Mouse (Mus musculus): ENCODE measurements around the gene 6030445D17Rik.

6030445D17Rik gene

DNA sequence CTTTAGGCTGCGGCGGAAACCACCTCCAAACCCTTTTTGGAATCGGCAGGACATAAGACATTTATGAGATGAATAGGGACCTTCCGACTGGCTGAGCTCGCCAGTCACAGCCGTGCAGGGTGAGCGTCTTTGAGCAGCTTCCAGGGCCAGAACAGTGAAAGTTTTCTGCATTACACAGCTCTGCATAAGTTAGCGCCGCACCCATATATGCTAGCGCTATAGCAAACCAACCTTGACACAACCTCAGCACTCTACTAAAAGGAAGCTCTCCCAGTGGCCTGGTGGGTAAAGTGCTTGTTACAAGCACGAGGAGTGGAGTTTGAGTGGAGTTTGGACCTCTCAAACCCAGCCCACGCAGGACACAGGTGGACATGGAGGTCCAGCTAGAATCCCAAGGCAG, 2.8 kb upstream of the 6030445D17Rik start:
- CTCF ChIA-PET: no interaction called here

DNA sequence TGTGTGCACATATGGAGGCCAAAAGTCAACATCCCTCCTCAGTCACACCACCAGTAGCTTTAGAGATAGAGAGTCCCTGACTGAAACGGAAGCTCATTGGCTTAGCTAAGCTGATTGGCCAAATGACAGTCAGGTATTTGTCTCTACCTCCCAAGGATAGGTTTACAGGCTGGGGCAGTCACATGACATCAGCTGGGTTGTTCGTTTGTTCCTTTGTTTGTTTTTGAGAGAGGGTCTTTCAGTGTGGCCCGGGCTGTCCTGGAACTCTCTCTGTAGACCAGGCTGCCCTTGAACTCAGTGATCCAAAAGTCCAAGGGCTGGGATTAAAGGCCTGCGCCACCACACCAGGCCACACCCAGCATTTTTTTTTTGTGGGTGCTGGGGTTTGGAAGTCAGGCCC, 844 bp upstream of the 6030445D17Rik start:
- CTCF ChIA-PET: no interaction called here

GRCm38 (mm10) chr4:136461761-136462085, 327 bp upstream of the 6030445D17Rik start:
- CTCF ChIA-PET: no interaction called here

- CTCF ChIA-PET: interaction anchor here (0.7 kb wide), 1 partner anchor 63 kb away, joined by 8 read pairs; no protein-coding TSS in a partner anchor
These were observed 759 bp downstream of the 6030445D17Rik start for GRCm38 (mm10) chr4:136462839-136463178.

DNA sequence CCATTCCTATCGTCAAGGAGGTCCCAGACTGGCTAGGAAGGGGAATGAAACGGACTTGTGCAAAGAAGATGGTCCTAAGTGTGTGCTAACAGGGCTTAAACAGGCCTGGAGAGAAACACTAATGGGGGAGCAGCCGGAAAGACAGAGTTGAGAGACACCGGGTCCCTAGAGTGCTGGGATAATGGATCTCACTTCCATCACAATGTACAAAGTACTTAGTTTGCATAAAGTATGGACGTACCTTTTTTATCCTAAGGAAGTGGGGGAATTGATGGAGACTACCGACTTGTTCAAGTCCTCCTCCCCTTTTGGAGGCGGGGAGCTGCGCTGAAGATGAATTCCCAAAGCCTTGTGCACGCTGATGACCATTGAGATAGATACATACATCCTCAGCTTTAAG, 1.4 kb downstream of the 6030445D17Rik start:
- CTCF ChIA-PET: no interaction called here

DNA sequence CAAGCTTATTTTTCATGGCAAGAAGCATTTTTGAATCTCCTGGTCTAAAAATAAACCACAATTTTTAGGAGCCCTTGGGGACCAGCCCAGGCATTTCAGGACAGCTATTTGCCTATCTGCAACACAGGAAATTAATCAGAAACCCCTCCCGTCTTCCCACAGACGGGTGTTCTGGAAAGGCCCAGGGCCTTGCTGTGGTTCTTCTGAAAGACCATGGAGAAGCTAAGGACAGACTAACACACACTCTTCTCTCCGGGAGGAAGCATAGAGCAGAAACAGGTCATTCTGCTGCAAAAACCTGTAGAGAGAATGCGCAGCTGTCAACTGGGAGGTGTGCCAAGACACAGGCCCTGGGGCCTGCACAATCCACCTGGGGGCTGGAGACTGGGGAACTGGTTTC, 4.2 kb downstream of the 6030445D17Rik start:
- CTCF ChIA-PET: interaction anchor here (0.7 kb wide), 1 partner anchor 1643 kb away, joined by 5 read pairs; no protein-coding TSS in a partner anchor

GRCm38 (mm10) chr4:136468553-136469327, 6.7 kb downstream of the 6030445D17Rik start:
- CTCF ChIA-PET: no interaction called here

DNA sequence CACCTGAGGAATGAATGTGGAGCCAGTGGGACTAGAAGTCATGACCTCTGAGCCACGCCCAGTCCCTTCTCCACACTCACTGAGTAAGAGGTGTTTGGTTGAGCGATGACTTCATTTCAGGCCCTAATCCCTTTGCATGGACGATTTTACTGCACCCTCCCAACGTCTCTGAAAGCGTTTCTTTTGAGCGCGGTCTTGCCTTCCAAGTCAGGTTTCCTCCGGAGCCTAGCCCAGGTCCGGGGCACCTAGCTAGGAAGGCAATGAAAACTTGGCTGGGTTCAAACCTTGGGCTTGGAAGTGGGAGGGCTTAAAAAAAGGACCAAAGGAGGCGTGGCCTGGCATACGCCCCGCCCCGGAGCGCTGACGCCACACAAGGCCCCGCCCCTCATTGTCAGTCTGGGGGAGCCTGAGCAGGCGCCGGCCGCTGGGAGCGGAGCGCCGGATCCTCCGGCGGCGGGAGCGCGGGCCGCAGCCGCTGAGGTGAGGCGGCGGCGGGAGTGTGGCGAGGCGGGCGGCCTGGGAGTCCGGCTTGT, 7.4 kb downstream of the 6030445D17Rik start, which contains the start of gene Luzp1:
TSS of gene Luzp1 (plus strand) at position 391 of the 533 bp plus-strand sequence.
- CTCF ChIA-PET: no interaction called here

- CTCF ChIA-PET: interaction anchor here (0.6 kb wide), 2 partner anchors 56 to 90 kb away, joined by 3 read pairs; no protein-coding TSS in a partner anchor
These were observed 7.9 kb downstream of the 6030445D17Rik start for GRCm38 (mm10) chr4:136469941-136470346.

GRCm38 (mm10) chr4:136470347-136471071, 8.5 kb downstream of the 6030445D17Rik start:
- CTCF ChIA-PET: interaction anchor here (0.6 kb wide), 2 partner anchors 56 to 89 kb away, joined by 3 read pairs; no protein-coding TSS in a partner anchor

GRCm38 (mm10) chr4:136476692-136477091, 14.6 kb downstream of the 6030445D17Rik start:
- CTCF ChIA-PET: interaction anchor here (0.5 to 0.6 kb wide), 2 partner anchors 75 to 151 kb away, joined by 3 read pairs; no protein-coding TSS in a partner anchor

DNA sequence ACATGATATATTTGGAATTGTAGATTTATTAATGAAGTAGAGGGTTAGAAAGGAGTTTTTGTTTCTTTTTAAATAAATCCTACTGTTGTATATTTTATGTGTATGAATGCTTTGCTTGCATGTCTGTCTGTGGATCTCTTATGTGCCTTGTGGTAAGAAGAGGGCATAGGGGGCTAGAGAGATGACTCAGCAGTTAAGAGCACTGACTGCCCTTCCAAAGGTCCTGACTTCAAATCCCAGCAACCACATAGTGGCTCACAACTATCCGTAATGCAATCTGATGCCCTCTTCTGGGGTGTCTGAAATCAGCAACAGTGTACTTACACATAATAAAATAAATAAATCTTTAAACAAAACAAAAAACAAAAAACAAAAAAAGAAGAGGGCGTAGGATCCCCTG, 24.5 kb downstream of the 6030445D17Rik start:
- CTCF ChIA-PET: no interaction called here

DNA sequence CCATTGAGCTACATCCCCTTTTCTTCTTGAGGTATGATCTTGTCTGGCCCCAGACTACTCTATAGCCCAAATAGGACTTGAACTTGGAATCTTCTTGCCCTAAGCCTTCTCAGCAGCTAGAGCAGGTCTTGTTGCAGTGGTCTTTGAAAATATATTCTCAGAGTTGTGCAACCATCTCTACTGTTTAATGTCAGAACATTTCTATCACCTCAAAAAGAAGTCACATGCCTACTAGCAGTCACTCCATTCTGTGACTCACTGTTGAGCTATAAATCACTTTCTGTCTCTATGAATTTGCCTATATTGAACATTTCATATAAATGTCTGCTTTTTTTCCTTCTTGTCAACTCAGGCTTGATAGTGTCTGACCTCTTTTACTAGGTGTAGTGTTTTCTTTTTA, 33.9 kb downstream of the 6030445D17Rik start:
- CTCF ChIA-PET: no interaction called here

DNA sequence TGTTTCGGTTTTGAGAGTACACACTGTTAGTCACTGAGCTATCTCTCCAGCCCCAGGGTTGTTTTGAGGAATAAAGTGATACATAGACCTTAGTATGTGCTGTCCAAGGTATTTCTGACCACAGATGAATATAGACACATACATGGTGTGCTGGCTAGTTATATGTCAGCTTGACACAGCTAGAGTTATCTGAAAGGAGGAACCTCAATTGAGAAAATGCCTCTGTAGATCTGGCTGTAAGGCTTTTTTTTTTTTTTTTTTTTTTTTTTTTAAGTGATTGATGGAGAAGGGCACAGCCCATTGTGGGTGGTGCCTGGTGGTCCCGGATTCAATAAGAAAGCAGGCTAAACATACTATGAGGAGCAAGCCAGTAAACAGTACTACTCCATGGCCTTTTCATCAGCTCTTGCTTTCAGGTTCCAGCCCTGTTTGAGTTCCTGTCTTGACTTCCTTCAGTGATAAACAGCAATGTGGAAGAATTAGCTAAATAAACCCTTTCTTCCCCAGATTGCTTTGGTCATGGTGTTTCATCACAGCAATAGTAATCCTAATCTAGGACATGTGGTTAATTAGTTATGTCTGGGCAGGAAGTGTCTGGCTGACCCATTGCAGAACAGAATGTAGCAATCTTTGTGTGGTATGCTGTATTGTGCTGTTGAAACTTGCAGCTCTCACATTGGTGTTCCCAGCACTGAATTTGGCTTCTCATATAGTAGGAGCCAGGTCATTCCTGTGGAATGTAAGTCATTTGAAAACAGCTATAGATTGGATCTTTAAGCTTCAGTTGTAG, 43.6 kb downstream of the 6030445D17Rik start:
- CTCF ChIA-PET: no interaction called here

DNA sequence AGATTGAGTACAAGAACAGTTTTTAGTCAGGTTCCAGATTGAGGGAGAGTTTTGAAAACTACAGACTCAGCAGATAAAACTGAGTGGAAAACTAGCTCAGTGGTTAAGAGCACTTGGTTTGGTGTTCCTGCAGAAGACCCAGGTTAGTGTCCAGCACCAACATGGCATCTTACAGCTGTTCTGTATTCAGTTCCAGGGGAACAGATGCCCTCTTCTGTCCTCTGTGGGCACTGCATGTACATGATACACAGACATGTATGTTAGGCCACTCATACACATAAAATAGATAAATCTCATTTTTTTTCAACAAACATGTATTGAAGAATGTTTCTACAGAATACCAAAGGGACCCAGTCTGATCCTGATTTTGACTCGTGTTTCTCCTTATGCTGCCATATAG, 47.8 kb downstream of the 6030445D17Rik start:
- CTCF ChIA-PET: interaction anchor here (0.6 to 0.7 kb wide), 2 partner anchors 9 to 147 kb away, joined by 3 read pairs; no protein-coding TSS in a partner anchor

GRCm38 (mm10) chr4:136511708-136512107, 49.7 kb downstream of the 6030445D17Rik start:
- CTCF ChIA-PET: interaction anchor here (0.7 kb wide), 1 partner anchor 110 kb away, joined by 3 read pairs; no protein-coding TSS in a partner anchor

DNA sequence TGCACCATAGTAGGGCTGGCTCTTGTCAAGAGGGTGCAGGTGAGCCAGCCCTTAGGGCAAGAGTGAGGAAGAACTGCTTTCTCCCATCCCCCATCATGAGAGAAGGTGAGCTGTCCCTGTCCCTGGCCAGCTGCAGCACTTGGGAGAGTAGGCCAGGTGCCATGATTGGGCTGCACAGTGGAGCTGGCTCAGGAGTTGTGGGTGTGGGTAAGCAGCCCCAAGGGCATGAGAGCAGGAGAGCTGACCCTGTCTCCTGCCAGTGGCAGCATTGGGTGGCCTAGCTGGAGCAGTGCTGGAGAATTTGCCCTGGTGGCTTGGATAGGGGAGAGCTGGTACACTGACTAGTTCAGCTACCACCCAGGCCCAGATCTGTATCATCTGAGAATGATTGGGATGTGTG, 50.9 kb downstream of the 6030445D17Rik start:
- CTCF ChIA-PET: no interaction called here
